Comparison of ENCODE assay signal across 8 mouse cellular contexts in the genomic region with DNA sequence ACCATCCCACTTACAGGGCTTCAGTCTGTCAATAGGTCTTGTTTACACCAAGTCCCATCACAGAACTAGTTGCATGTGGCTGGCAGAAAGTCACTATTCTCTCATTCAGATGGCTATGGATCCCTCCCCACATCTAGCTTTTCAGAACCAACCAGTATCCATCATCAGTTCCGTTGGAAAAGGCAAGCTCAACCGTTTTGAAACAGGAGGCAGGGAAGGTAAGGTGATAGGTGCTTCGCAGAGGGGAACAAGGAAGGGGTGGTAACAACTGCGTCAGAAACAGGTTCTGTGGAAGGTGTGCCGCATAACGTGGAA. TPM values are rescaled to one million over a fixed set of nuclear protein-coding genes. Genes with fewer than 3 reads are reported as not detected.
DNase-seq lines count a peak whose midpoint lies in the region; ATAC-seq and TF ChIP-seq lines count a peak whose summit lies in the region.

No protein-coding gene starts in this region.

- TF ChIP-seq CTCF in testis, adult 2 months (IDR thresholded peaks at IDR 0.05; ENCODE audit: control insufficient read depth, insufficient read depth, insufficient replicate concordance, low read depth, low read length), result no peak

- no peak for ATAC-seq in erythroblast, adult 5-6 weeks (replicated peaks; ENCODE audit: low FRiP score, poor library complexity, severe bottlenecking)
- ATAC-seq in liver, embryonic 12.5 days, result peak; percentile 65

- peak overlapping the region; percentile 81 for H3K4me3 ChIP-seq in erythroblast, embryonic 14.5 days (replicated peaks)
- H3K4me3 ChIP-seq in testis, adult 2 months (ENCODE audit: control insufficient read depth, low read depth, low read length), result peak overlapping the region; percentile 98
- H3K4me3 ChIP-seq in liver, embryonic 12.5 days, result peak overlapping the region; percentile 71

- no peaks in the 10 kb centered on the region for H3K9me3 ChIP-seq in erythroblast, embryonic 14.5 days (ENCODE audit: control insufficient read depth, low read length)
- no peaks in the 10 kb centered on the region for H3K9me3 ChIP-seq in liver, embryonic 12.5 days (replicated peaks)

- H3K36me3 ChIP-seq in erythroblast, embryonic 14.5 days (ENCODE audit: control insufficient read depth), result peaks cover 45% of the 10 kb centered on the region
- H3K36me3 ChIP-seq in testis, adult 2 months (ENCODE audit: control insufficient read depth, insufficient read depth, low read length), result no peaks in the 10 kb centered on the region; the same call in none of the 2 replicates
- H3K36me3 ChIP-seq in liver, embryonic 12.5 days, result peaks cover 42% of the 10 kb centered on the region

- H3K9ac ChIP-seq in liver, embryonic 12.5 days, result peak overlapping the region; percentile 80

- TF ChIP-seq POLR2A in testis, adult 2 months (IDR thresholded peaks at IDR 0.05; ENCODE audit: control insufficient read depth, low read depth, low read length), result no peak

- peaks cover 23% of the 10 kb centered on the region for H3K4me1 ChIP-seq in erythroblast, embryonic 14.5 days (ENCODE audit: control insufficient read depth)
- no peaks in the 10 kb centered on the region; the same call in 1 of the 2 replicates for H3K4me1 ChIP-seq in testis, adult 2 months (ENCODE audit: control insufficient read depth, insufficient read depth, low read length)
- H3K4me1 ChIP-seq in liver, embryonic 12.5 days, result peaks cover 20% of the 10 kb centered on the region

- 4% methylated on average over 6 of the region's 6 CpGs for WGBS in liver, embryonic 12.5 days (ENCODE audit: insufficient replicate concordance)

- peak overlapping the region; percentile 95 for H3K4me2 ChIP-seq in liver, embryonic 12.5 days

- H3K27ac ChIP-seq in testis, adult 2 months (ENCODE audit: control insufficient read depth, insufficient read depth, low read depth, low read length), result peak overlapping the region; percentile 96
- H3K27ac ChIP-seq in liver, embryonic 12.5 days, result peak overlapping the region; percentile 96

- H3K27me3 ChIP-seq in erythroblast, embryonic 14.5 days (ENCODE audit: control insufficient read depth), result no peaks in the 10 kb centered on the region
- H3K27me3 ChIP-seq in testis, adult 2 months (ENCODE audit: control insufficient read depth, insufficient read depth, low read length), result no peaks in the 10 kb centered on the region
- no peaks in the 10 kb centered on the region for H3K27me3 ChIP-seq in liver, embryonic 12.5 days (replicated peaks)

- no peak for DNase-seq in testis, postnatal 10 days (ENCODE audit: low spot score)
- DNase-seq in embryo, embryonic 11 days, result no peak
- no peak for DNase-seq in thymus, postnatal 25 days
- DNase-seq in urinary bladder, postnatal 25 days (ENCODE audit: low spot score), result no peak

RNA-seq across cellular contexts. Expression of gene Fam161a, which starts 0.2 kb away (rescaled TPM):
- polyA plus RNA-seq in erythroblast, embryonic 14.5 days (2012), result 0.18 and 0.30 TPM in 2 replicates
- total RNA-seq in erythroblast, adult 5-6 weeks (2015; ENCODE audit: low replicate concordance), result 2.3 TPM in 1 of 2 replicates, not detected in the other
- 2.4 and 9.3 TPM in 2 replicates for total RNA-seq in erythroblast, adult 5-6 weeks (2017; ENCODE audit: low replicate concordance)
- polyA plus RNA-seq in testis, adult 2 months (2012; rRNA removed), result 75.4 and 75.9 TPM in 2 replicates
- 0.65 and 0.85 TPM in 2 replicates for polyA plus RNA-seq in liver, embryonic 12.5 days (2016; fragmentation: Nextera tagmentation; extraction: Ambion mirVana)

RNA-seq across cellular contexts. Expression of gene Cct4, which starts 16.8 kb away (rescaled TPM):
- polyA plus RNA-seq in erythroblast, embryonic 14.5 days (2012), result 17.0 and 22.5 TPM in 2 replicates
- total RNA-seq in erythroblast, adult 5-6 weeks (2015; ENCODE audit: low replicate concordance), result 66.0 and 82.0 TPM in 2 replicates
- 46.6 and 49.6 TPM in 2 replicates for total RNA-seq in erythroblast, adult 5-6 weeks (2017; ENCODE audit: low replicate concordance)
- 193 and 369 TPM in 2 replicates for polyA plus RNA-seq in testis, adult 2 months (2012; rRNA removed)
- polyA plus RNA-seq in liver, embryonic 12.5 days (2016; fragmentation: Nextera tagmentation; extraction: Ambion mirVana), result 240 and 269 TPM in 2 replicates

RNA-seq across cellular contexts. Expression of gene Commd1, which starts 24.9 kb away (rescaled TPM):
- 5.2 and 6.7 TPM in 2 replicates for polyA plus RNA-seq in erythroblast, embryonic 14.5 days (2012)
- total RNA-seq in erythroblast, adult 5-6 weeks (2015; ENCODE audit: low replicate concordance), result 11.3 and 30.9 TPM in 2 replicates
- total RNA-seq in erythroblast, adult 5-6 weeks (2017; ENCODE audit: low replicate concordance), result 26.3 and 36.5 TPM in 2 replicates
- polyA plus RNA-seq in testis, adult 2 months (2012; rRNA removed), result 81.6 and 82.8 TPM in 2 replicates
- polyA plus RNA-seq in liver, embryonic 12.5 days (2016; fragmentation: Nextera tagmentation; extraction: Ambion mirVana), result 219 and 222 TPM in 2 replicates

RNA-seq across cellular contexts. Expression of gene Gm28048, which starts 25.2 kb away (rescaled TPM):
- polyA plus RNA-seq in erythroblast, embryonic 14.5 days (2012), result not detected in 2 replicates
- total RNA-seq in erythroblast, adult 5-6 weeks (2015; ENCODE audit: low replicate concordance), result 11.7 and 25.6 TPM in 2 replicates
- total RNA-seq in erythroblast, adult 5-6 weeks (2017; ENCODE audit: low replicate concordance), result 9.3 and 14.2 TPM in 2 replicates
- polyA plus RNA-seq in testis, adult 2 months (2012; rRNA removed), result 0.91 TPM in 1 of 2 replicates, not detected in the other
- 10.2 and 10.9 TPM in 2 replicates for polyA plus RNA-seq in liver, embryonic 12.5 days (2016; fragmentation: Nextera tagmentation; extraction: Ambion mirVana)

RNA-seq across cellular contexts. Expression of gene Zrsr1, which starts 35.3 kb away (rescaled TPM):
- 0.67 and 1.2 TPM in 2 replicates for polyA plus RNA-seq in erythroblast, embryonic 14.5 days (2012)
- 103 and 104 TPM in 2 replicates for total RNA-seq in erythroblast, adult 5-6 weeks (2015; ENCODE audit: low replicate concordance)
- total RNA-seq in erythroblast, adult 5-6 weeks (2017; ENCODE audit: low replicate concordance), result 198 and 259 TPM in 2 replicates
- polyA plus RNA-seq in testis, adult 2 months (2012; rRNA removed), result 2.1 and 2.6 TPM in 2 replicates
- polyA plus RNA-seq in liver, embryonic 12.5 days (2016; fragmentation: Nextera tagmentation; extraction: Ambion mirVana), result 2.3 and 2.8 TPM in 2 replicates

Comparison
In these comparisons a context has a peak if more than half of its experiments do, and no peak if none do; other contexts are left out.
1. RNA of gene Fam161a, which starts 0.2 kb away (polyA plus RNA-seq): 75.4 to 75.9 TPM in testis, adult 2 months; 0.65 to 0.85 TPM in liver, embryonic 12.5 days and 0.18 to 0.30 TPM in erythroblast, embryonic 14.5 days; every median in the first group is over 10 times any median in the second.
2. RNA of gene Commd1, which starts 24.9 kb away (polyA plus RNA-seq): 219 to 222 TPM in liver, embryonic 12.5 days and 81.6 to 82.8 TPM in testis, adult 2 months; 5.2 to 6.7 TPM in erythroblast, embryonic 14.5 days; every median in the first group is over 10 times any median in the second.
3. Peak in every context shown above with its lines, with median percentiles within 50 percentile points of each other: H3K4me3 ChIP-seq.